Mouse (Mus musculus) small intestine, adult 2 months (tissue): ENCODE measurements around the gene Rlbp1. TPM values are rescaled to one million over a fixed set of nuclear protein-coding genes. Genes with fewer than 3 reads are reported as not detected.

ENCODE experiments used
- H3K27ac ChIP-seq: fragments of 200-500 bp; 2 replicates; pipeline ENCODE4 v1.5.1; 2012; ENCODE audit warnings: low read depth, low read length, control low read depth, inconsistent platforms; ENCODE audit not compliant: insufficient read depth
- H3K27me3 ChIP-seq: fragments of 200-500 bp; 2 replicates; pipeline ENCODE4 v1.6.1; 2012; ENCODE audit warnings: mild to moderate bottlenecking, moderate library complexity, low read length, inconsistent platforms; ENCODE audit not compliant: control insufficient read depth, insufficient read depth
- H3K36me3 ChIP-seq: fragments of 200-500 bp; 2 replicates; pipeline ENCODE4 v1.6.1; 2012; ENCODE audit warnings: mild to moderate bottlenecking, low read length, control low read depth, inconsistent platforms; ENCODE audit not compliant: control insufficient read depth, insufficient read depth
- H3K4me1 ChIP-seq: fragments of 200-500 bp; 2 replicates; pipeline ENCODE4 v1.6.1; 2012; ENCODE audit warnings: low read length, inconsistent platforms, mixed read lengths; ENCODE audit not compliant: control insufficient read depth, insufficient read depth, insufficient read length
- H3K4me3 ChIP-seq: fragments of 200-500 bp; 2 replicates; pipeline ENCODE4 v1.5.1; 2012; ENCODE audit warnings: low read depth, mild to moderate bottlenecking, control low read depth, inconsistent platforms, low read length, moderate library complexity
- CTCF ChIP-seq: fragments of 200-500 bp; IDR thresholded peaks from 2 replicates; pipeline ENCODE4 v1.5.1; 2012; ENCODE audit warnings: low read depth, mild to moderate bottlenecking, control low read depth, inconsistent platforms, low read length, moderate library complexity, mixed read lengths; ENCODE audit not compliant: insufficient replicate concordance, insufficient read length; ENCODE audit errors: extremely low read depth
- POLR2A ChIP-seq: fragments of 200-500 bp; IDR thresholded peaks from 2 replicates; pipeline ENCODE4 v1.6.1; 2012; ENCODE audit warnings: low read depth, mild to moderate bottlenecking, control low read depth, inconsistent platforms, low read length, moderate library complexity
- WGBS: fragments of 180-500 bp; shearing (Covaris S2); methylation state at CpG from one replicate; pipeline ENCODE4 v1.1.7; 2018; 5-methylcytosine and 5-hydroxymethylcytosine counted together
- polyA plus RNA-seq: library from polyadenylated mRNA; depleted of rRNA; stranded (reverse); fragments of >200 nt; gene quantifications from 2 replicates; pipeline ENCODE4 v1.2.3, GENCODE M21; 2012

Gene Rlbp1
- polyA plus RNA-seq, 1 experiment, result not detected

DNA sequence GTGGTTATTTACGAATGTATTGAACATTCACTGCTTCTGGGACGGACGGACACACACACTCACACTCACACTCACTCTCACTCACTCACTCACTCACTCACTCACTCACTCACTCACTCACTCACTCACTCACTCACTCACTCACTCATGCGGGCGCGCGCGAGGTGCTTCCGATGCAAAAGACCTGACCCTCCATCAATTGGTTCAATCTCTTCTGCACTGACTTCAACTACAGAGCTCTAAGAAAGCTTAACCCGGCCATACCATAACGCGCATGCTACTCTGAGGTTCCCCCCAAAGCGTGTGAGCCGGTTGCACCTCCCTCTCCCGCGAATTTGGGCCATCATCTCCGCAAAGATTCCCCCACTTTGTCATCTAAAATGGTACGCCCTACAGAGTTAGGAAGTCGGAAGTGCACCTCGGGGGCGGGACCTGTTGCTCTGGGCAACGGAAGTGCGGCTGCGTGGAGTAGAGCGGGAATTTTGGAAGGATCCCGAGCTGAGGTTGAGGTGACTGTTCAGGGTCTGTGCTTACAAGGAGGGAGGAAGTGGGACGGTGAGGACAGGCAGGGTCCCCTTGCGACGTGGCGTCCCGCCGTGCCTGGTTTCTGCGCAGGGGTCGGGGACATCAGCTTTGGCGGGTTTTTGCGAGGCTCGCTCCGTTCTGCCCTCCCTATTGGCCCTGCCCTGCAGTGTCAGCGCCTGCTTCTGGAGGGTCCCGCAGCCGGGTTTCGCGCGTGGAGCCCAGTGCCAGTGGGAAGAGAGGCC is 5.2 kb upstream of the Rlbp1 start, which contains the start of gene Fanci:
TSS of gene Fanci (plus strand) at position 47 of the 767 bp plus-strand sequence.
- Histone ChIP-seq H3K4me1 (peaks cover 4% of the 10 kb centered on the region; the same call in 1 of the 2 replicates), H3K27ac (no peak within 1 kb of the TSS), H3K27me3 (no peaks in the 10 kb centered on the region), H3K4me3 (peak within 1 kb of the TSS; percentile 89), H3K36me3 (no peaks in the 10 kb centered on the region)
- no peak for TF ChIP-seq POLR2A
- no peak for TF ChIP-seq CTCF
- under 1% methylated on average over 44 of the region's 44 CpGs for WGBS

GRCm38 (mm10) chr7:79391471-79391870 is 4.6 kb upstream of the Rlbp1 start:
- Histone ChIP-seq H3K27me3 (no peaks in the 10 kb centered on the region), H3K27ac (no peak overlapping the region), H3K4me1 (peaks cover 4% of the 10 kb centered on the region; the same call in 1 of the 2 replicates), H3K36me3 (no peaks in the 10 kb centered on the region), H3K4me3 (peak overlapping the region; percentile 89)
- WGBS, result 12% methylated on average over 3 of the region's 3 CpGs
- no peak for TF ChIP-seq POLR2A
- no peak for TF ChIP-seq CTCF

- TF ChIP-seq CTCF (no peak), POLR2A (no peak)
- H3K27ac ChIP-seq, result no peak overlapping the region
- 70% methylated on average over 5 of the region's 5 CpGs for WGBS
- peaks cover 4% of the 10 kb centered on the region; the same call in 1 of the 2 replicates for H3K4me1 ChIP-seq
- H3K27me3 ChIP-seq, result no peaks in the 10 kb centered on the region
- no peaks in the 10 kb centered on the region for H3K36me3 ChIP-seq
- no peak overlapping the region for H3K4me3 ChIP-seq
Measured at GRCm38 (mm10) chr7:79390141-79390708, 3.4 kb upstream of the Rlbp1 start.

DNA sequence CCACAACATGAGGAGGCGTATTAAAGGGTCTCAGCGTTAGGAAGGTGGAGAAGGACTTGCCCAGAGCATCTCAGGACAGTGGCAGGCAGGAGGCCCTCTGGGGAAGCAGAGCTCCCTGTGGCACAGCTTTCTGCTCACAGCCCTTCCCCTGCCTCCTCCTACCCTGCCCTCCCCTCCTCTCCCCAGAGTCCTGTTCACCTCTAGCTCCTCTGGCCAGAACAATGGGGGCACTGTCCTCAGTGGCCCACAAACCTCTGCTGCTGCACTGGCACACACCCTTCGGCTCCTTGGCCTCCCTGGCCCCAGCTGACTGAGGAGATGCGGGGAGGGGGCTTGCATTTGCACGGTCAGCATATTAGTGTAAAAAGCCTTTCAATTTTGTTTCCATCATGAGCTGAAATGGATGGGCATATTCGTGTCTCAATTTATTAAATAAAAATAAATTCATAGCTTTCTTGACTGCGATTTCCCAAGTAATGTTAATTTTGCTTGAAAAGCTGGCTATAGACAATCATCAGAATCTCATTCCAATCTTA is 1.9 kb upstream of the Rlbp1 start:
- H3K4me3 ChIP-seq, result no peak overlapping the region
- H3K27ac ChIP-seq, result no peak overlapping the region
- WGBS, result 76% methylated on average over 7 of the region's 7 CpGs
- H3K27me3 ChIP-seq, result no peaks in the 10 kb centered on the region
- no peaks in the 10 kb centered on the region for H3K36me3 ChIP-seq
- TF ChIP-seq CTCF, result no peak
- no peak for TF ChIP-seq POLR2A
- peaks cover 4% of the 10 kb centered on the region; the same call in 1 of the 2 replicates for H3K4me1 ChIP-seq

GRCm38 (mm10) chr7:79387991-79388390 is 1.1 kb upstream of the Rlbp1 start:
- TF ChIP-seq CTCF (no peak), POLR2A (no peak)
- Histone ChIP-seq H3K27me3 (no peaks in the 10 kb centered on the region), H3K4me1 (peaks cover 4% of the 10 kb centered on the region; the same call in 1 of the 2 replicates), H3K36me3 (no peaks in the 10 kb centered on the region), H3K27ac (no peak overlapping the region), H3K4me3 (no peak overlapping the region)
- 38% methylated on average over 7 of the region's 7 CpGs for WGBS

DNA sequence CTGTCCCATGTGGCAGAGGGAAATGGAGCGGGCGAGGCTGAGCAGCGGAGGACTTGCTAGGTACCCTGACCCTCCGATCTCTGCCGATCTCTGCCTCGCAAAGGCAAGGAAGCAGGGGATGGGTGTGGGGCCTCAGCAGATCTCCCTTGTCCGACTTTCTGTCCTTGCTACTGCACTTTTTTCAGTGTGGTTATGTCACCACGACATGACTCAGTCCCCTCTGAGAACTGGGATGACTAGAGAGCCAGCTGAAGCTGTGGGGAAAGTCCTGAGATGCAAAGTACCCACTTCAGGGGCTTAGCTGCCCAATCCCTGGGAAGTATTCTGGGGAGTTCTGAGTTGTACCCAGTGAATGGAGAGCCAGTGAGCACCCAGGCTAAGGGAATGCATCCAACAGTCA is 292 bp upstream of the Rlbp1 start:
- TF ChIP-seq CTCF, result no peak
- no peak for TF ChIP-seq POLR2A
- Histone ChIP-seq H3K4me3 (no peak overlapping the region), H3K4me1 (no peaks in the 10 kb centered on the region; the same call in 1 of the 2 replicates), H3K27me3 (no peaks in the 10 kb centered on the region), H3K36me3 (no peaks in the 10 kb centered on the region), H3K27ac (no peak overlapping the region)
- WGBS, result 72% methylated on average over 8 of the region's 8 CpGs

- Histone ChIP-seq H3K27me3 (no peaks in the 10 kb centered on the region; the same call in 1 of the 2 replicates), H3K36me3 (no peaks in the 10 kb centered on the region), H3K4me1 (no peaks in the 10 kb centered on the region), H3K4me3 (no peak overlapping the region), H3K27ac (no peak overlapping the region)
- 72% methylated on average over 10 of the region's 10 CpGs for whole genome bisulfite sequencing
- no peak for TF ChIP-seq POLR2A
- no peak for TF ChIP-seq CTCF
Measured at GRCm38 (mm10) chr7:79376516-79377275, 10.2 kb downstream of the Rlbp1 start.
